Mouse (Mus musculus) small intestine, adult 2 months (tissue): Measurements from ENCODE around the gene Daam1.

Experiments
- CTCF ChIP-seq: fragments of 200-500 bp; IDR thresholded peaks from 2 replicates; pipeline ENCODE4 v1.5.1; 2012; ENCODE audit warnings: low read depth, mild to moderate bottlenecking, control low read depth, inconsistent platforms, low read length, moderate library complexity, mixed read lengths; ENCODE audit not compliant: insufficient replicate concordance, insufficient read length; ENCODE audit errors: extremely low read depth
- POLR2A ChIP-seq: fragments of 200-500 bp; IDR thresholded peaks from 2 replicates; pipeline ENCODE4 v1.6.1; 2012; ENCODE audit warnings: low read depth, mild to moderate bottlenecking, control low read depth, inconsistent platforms, low read length, moderate library complexity

DNA sequence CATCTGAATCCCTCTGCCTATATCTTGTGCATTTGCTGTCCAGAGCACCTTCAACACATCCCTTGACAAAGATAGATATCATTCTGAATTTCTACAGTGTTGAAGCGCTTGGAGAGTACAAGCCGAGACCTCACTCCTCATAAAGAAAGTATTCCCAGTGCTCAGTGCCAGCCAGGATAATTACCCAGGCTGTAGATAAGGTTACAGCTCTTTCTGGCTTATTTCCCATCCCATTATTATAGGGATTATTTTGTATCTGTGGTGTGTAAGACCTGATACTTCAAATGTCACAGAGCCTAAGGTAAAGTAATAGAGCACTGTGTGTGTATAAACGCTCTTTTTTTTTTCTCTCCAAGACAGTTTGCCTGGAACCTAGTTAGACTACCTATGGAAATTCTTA, 130.8 kb downstream of the Daam1 start:
- TF ChIP-seq CTCF (no peak), POLR2A (no peak)
